Mouse (Mus musculus) midbrain, embryonic 14.5 days (tissue): Measurements from ENCODE around the gene Adcy7. TPM values are rescaled to one million over a fixed set of nuclear protein-coding genes. Genes with fewer than 3 reads are reported as not detected.
A peak's percentile ranks its signal among the peaks of the same experiment; 100 is the strongest.

Experiments
- ATAC-seq: fragments of 200-750 bp; cut with Nextera tagmentation; 2 replicates; pipeline ENCODE4 v1.8.0; 2017; ENCODE audit warnings: moderate number of reproducible peaks, moderate library complexity; ENCODE audit not compliant: low FRiP score, low TSS enrichment
- DNase-seq: peaks from one replicate; pipeline ENCODE4 v3.0.0-alpha.2; 2015
- H3K27ac ChIP-seq: fragments of 300-500 bp; sonication (generic); replicated peaks from 2 replicates; pipeline ENCODE4 v1.5.1; 2014; ENCODE audit warnings: mild to moderate bottlenecking, low read depth, low read length, moderate library complexity
- H3K27me3 ChIP-seq: fragments of 300-500 bp; sonication (generic); 2 replicates; pipeline ENCODE4 v1.6.1; 2014; ENCODE audit warnings: low read length, control low read depth, mixed read lengths; ENCODE audit not compliant: control insufficient read depth, insufficient read depth
- H3K36me3 ChIP-seq: fragments of 300-500 bp; sonication (generic); 2 replicates; pipeline ENCODE4 v1.6.1; 2014; ENCODE audit warnings: low read length, control low read depth; ENCODE audit not compliant: control insufficient read depth, insufficient read depth
- H3K4me1 ChIP-seq: fragments of 300-500 bp; sonication (generic); 2 replicates; pipeline ENCODE4 v1.6.1; 2014; ENCODE audit warnings: mild to moderate bottlenecking, antibody characterized with exemption, low read length, control low read depth; ENCODE audit not compliant: control insufficient read depth, insufficient read depth
- H3K4me2 ChIP-seq: fragments of 300-500 bp; sonication (generic); 2 replicates; pipeline ENCODE4 v1.6.1; 2014; ENCODE audit warnings: mild to moderate bottlenecking, low read length, moderate library complexity
- H3K4me3 ChIP-seq: fragments of 300-500 bp; sonication (generic); replicated peaks from 2 replicates; pipeline ENCODE4 v1.5.1; 2014; ENCODE audit warnings: low read depth, low read length
- H3K9ac ChIP-seq: fragments of 300-500 bp; sonication (generic); replicated peaks from 2 replicates; pipeline ENCODE4 v1.6.1; 2014; ENCODE audit warnings: mild to moderate bottlenecking, low read length, moderate library complexity
- H3K9me3 ChIP-seq: fragments of 300-500 bp; sonication (generic); 2 replicates; pipeline ENCODE4 v1.6.1; 2016; ENCODE audit warnings: low read length, control low read depth, mixed read lengths; ENCODE audit not compliant: control insufficient read depth
- WGBS: fragments of 180-500 bp; shearing (Covaris S2); extraction: QIAGEN DNeasy Blood & Tissue Kit; methylation state at CpG from one replicate; pipeline ENCODE4 v1.1.7; 2014; 5-methylcytosine and 5-hydroxymethylcytosine counted together
- polyA plus RNA-seq: library from polyadenylated mRNA; unstranded; fragments of >200 nt; fragmentation: Nextera tagmentation; extraction: Ambion mirVana; gene quantifications from 2 replicates; pipeline ENCODE4 v1.2.1, GENCODE M21; 2014

The Adcy7 gene
- polyA plus RNA-seq, 1 experiment from 2014 or later = 2.6 TPM

DNA sequence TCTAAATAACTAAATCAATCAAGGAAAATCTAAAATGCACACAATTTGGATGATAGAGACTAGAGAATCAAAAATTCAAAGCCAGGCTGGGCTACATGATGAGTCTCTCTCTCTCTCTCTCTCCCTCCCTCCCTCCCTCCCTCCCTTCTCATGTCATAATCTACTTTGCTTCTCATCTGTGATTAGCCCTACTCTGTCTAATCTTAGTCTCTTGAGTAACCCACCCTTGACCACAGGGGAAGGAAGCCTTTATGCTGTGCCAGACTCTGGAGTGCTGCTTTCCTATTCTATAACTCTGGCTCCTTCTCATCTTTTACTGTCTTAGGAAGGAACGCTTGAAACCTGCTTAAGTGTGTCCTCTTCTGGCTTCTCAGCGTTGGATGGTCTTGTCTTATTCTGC, 99.3 kb downstream of the Adcy7 start:
- ATAC-seq (no peak), DNase-seq (no peak)
- Histone ChIP-seq H3K36me3 (no peaks in the 10 kb centered on the region), H3K27ac (no peak overlapping the region), H3K4me3 (no peak overlapping the region), H3K4me1 (peaks cover 3% of the 10 kb centered on the region; the same call in 1 of the 2 replicates), H3K27me3 (no peaks in the 10 kb centered on the region), H3K4me2 (no peak overlapping the region), H3K9me3 (no peaks in the 10 kb centered on the region), H3K9ac (no peak overlapping the region)
- WGBS = 93% methylated on average over 2 of the region's 2 CpGs

DNA sequence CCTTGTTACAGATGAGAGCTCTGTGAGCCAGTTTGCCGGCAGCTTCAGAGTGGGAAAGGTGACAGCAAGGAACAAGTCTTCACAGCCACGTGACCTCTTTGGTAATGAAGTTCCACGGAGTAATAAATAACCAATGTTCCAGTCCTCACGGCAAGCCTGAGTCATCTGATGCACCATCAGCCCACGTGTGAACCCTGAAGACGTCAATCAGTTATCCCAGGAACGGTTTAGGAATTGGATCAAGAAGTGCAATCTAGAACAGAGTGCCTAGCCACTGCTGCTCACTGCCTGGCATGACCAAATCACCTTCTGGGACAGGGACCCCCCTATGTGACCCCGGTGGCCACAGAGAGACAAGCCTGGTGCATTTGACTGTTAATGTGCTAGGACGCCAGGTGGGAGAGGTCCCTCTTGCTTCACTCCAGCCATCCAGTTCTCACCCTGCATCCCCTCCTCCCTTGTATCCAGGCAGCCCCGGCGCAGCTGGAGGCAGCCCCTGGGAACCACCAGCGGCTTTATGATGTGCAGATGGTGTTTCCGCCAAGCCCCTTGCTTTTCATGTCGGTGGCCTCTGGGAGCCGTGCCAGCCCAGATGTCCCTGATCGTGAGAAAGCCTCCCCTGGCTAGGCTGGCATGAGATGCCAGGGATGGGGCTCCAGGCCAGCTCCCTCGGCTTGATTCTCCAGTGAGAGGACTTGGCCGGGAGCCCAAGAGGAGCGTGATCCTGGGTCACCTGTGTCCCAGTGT, 104.8 kb downstream of the Adcy7 start:
- no peaks in the 10 kb centered on the region for H3K9me3 ChIP-seq
- H3K4me2 ChIP-seq = no peak overlapping the region
- no peak overlapping the region for H3K4me3 ChIP-seq
- DNase-seq (peak; percentile 82), ATAC-seq (peak; percentile 60)
- H3K27ac ChIP-seq = no peak overlapping the region; the same call in 1 of the 2 replicates
- no peaks in the 10 kb centered on the region for H3K36me3 ChIP-seq
- H3K9ac ChIP-seq = no peak overlapping the region
- H3K4me1 ChIP-seq = peaks cover 13% of the 10 kb centered on the region; the same call in 1 of the 2 replicates
- no peaks in the 10 kb centered on the region for H3K27me3 ChIP-seq
- WGBS = 55% methylated on average over 19 of the region's 19 CpGs

Other genes with a start within 250 kb of the Adcy7 start
- 30.5 and 51.0 TPM in 2 replicates for gene Cnep1r1, start 153.6 kb upstream of the Adcy7 start, polyA plus RNA-seq
- 30.7 and 39.9 TPM in 2 replicates for gene Heatr3, start 134.5 kb upstream of the Adcy7 start, polyA plus RNA-seq
- gene Tent4b, start 73.2 kb upstream of the Adcy7 start, polyA plus RNA-seq = 16.0 and 16.3 TPM in 2 replicates
- gene Brd7, start 89.8 kb downstream of the Adcy7 start, polyA plus RNA-seq = 60.3 and 82.5 TPM in 2 replicates
- 46.2 and 66.4 TPM in 2 replicates for gene Nkd1, start 249.0 kb downstream of the Adcy7 start, polyA plus RNA-seq